In genomic region chr9:107935374-107935773, GRCm38 (mm10) we compare ENCODE assay signal across 8 mouse cellular contexts. TPM values are rescaled to one million over a fixed set of nuclear protein-coding genes. Genes with fewer than 3 reads are reported as not detected.
DNase-seq lines count a peak whose midpoint lies in the region; ATAC-seq and TF ChIP-seq lines count a peak whose summit lies in the region.

Camkv (plus strand) TSS chr9:107935674.

- H3K27me3 ChIP-seq in heart, embryonic 10.5 days (ENCODE audit: insufficient read depth, poor library complexity, severe bottlenecking): peaks cover 63% of the 10 kb centered on the region
- peaks cover 97% of the 10 kb centered on the region for H3K27me3 ChIP-seq in CH12.LX (replicated peaks)
- H3K27me3 ChIP-seq in hindbrain, embryonic 10.5 days (ENCODE audit: insufficient read depth, poor library complexity, severe bottlenecking): peaks cover 52% of the 10 kb centered on the region
- H3K27me3 ChIP-seq in liver, embryonic 11.5 days (replicated peaks; ENCODE audit: control insufficient read depth, insufficient read depth, low read length): peaks cover 45% of the 10 kb centered on the region

- no peak for TF ChIP-seq RAD21 in CH12.LX (IDR thresholded peaks at IDR 0.05; ENCODE audit: low read depth, low read length)

- no peak for ATAC-seq in liver, embryonic 11.5 days (replicated peaks; ENCODE audit: low FRiP score)

- in situ Hi-C loops in CH12.LX (cut with MboI; ENCODE audit: low pct_ligation_motif_present, low pct_unique_long_range_greater_than_20kb, low sequenced_read_pairs): no loop called here

- no peak for TF ChIP-seq CTCF in CH12.LX (conservative IDR thresholded peaks at IDR 0.05 in 1 of 2, IDR thresholded peaks at IDR 0.05 in 1 of 2; ENCODE audit: low read depth in 2 of 2, low read length in 2 of 2)

- no peak for TF ChIP-seq EP300 in CH12.LX (IDR thresholded peaks at IDR 0.05; ENCODE audit: low read length)

- no peaks in the 10 kb centered on the region for H3K79me2 ChIP-seq in CH12.LX (replicated peaks; ENCODE audit: control insufficient read depth, extremely low read depth, insufficient read depth, poor library complexity, severe bottlenecking)

- H3K4me3 ChIP-seq in heart, embryonic 10.5 days: peak within 1 kb of the TSS; percentile 68
- no peak within 1 kb of the TSS for H3K4me3 ChIP-seq in CH12.LX (replicated peaks in 1 of 3; ENCODE audit: low read depth in 2 of 3, low read length in 2 of 3, poor library complexity in 1 of 3)
- peak within 1 kb of the TSS; percentile 69 for H3K4me3 ChIP-seq in hindbrain, embryonic 10.5 days
- peak within 1 kb of the TSS; percentile 50 for H3K4me3 ChIP-seq in liver, embryonic 11.5 days (ENCODE audit: low read depth, low read length)

- DNase-seq in heart, embryonic 10.5 days (ENCODE audit: low spot score): no peak
- DNase-seq in heart, adult 18-20 months: no peak
- no peak for DNase-seq in CH12.LX (ENCODE audit: extremely low read depth)
- DNase-seq in hindbrain, embryonic 10.5 days (ENCODE audit: low spot score): no peak
- no peak for DNase-seq in liver, embryonic 11.5 days (ENCODE audit: low spot score)
- no peak for DNase-seq in yolk sac, embryonic 10.5 days (ENCODE audit: low spot score)
- DNase-seq in kidney, postnatal 10 days: no peak
- no peak for DNase-seq in lung, postnatal 14 days

- no peaks in the 10 kb centered on the region for H3K9me3 ChIP-seq in heart, embryonic 10.5 days
- H3K9me3 ChIP-seq in CH12.LX (replicated peaks; ENCODE audit: low read length): no peaks in the 10 kb centered on the region
- H3K9me3 ChIP-seq in hindbrain, embryonic 10.5 days: no peaks in the 10 kb centered on the region
- H3K9me3 ChIP-seq in liver, embryonic 11.5 days (ENCODE audit: control insufficient read depth, low read length): no peaks in the 10 kb centered on the region

- peak within 1 kb of the TSS; percentile 47 for H3K4me2 ChIP-seq in CH12.LX (ENCODE audit: insufficient read depth, low read depth, poor library complexity, severe bottlenecking)
- H3K4me2 ChIP-seq in liver, embryonic 11.5 days: peak within 1 kb of the TSS; percentile 76

- peak within 1 kb of the TSS; percentile 74 for H3K27ac ChIP-seq in heart, embryonic 10.5 days
- H3K27ac ChIP-seq in CH12.LX (ENCODE audit: insufficient read depth, low read depth): no peak within 1 kb of the TSS
- H3K27ac ChIP-seq in hindbrain, embryonic 10.5 days: peak within 1 kb of the TSS; percentile 87
- H3K27ac ChIP-seq in liver, embryonic 11.5 days (ENCODE audit: low read depth, low read length): no peak within 1 kb of the TSS

- no peak for TF ChIP-seq POLR2A in CH12.LX (IDR thresholded peaks at IDR 0.05; ENCODE audit: low read depth, low read length)

- 11% methylated on average over 3 of the region's 3 CpGs for WGBS in heart, embryonic 10.5 days
- WGBS in hindbrain, embryonic 10.5 days: 6% methylated on average over 3 of the region's 3 CpGs
- WGBS in liver, embryonic 11.5 days: 22% methylated on average over 3 of the region's 3 CpGs

- dilution Hi-C loops in CH12.LX (cut with MboI; ENCODE audit: extremely low pct_ligation_motif_present, extremely low pct_unique_long_range_greater_than_20kb, low sequenced_read_pairs): no loop called here

- no peaks in the 10 kb centered on the region for H3K36me3 ChIP-seq in heart, embryonic 10.5 days
- H3K36me3 ChIP-seq in CH12.LX (replicated peaks in 1 of 2; ENCODE audit: control insufficient read depth in 1 of 2, insufficient read depth in 1 of 2, low read length in 1 of 2): no peaks in the 10 kb centered on the region
- H3K36me3 ChIP-seq in hindbrain, embryonic 10.5 days: no peaks in the 10 kb centered on the region
- no peaks in the 10 kb centered on the region for H3K36me3 ChIP-seq in liver, embryonic 11.5 days (ENCODE audit: control insufficient read depth, insufficient read depth, low read length)

- no peak within 1 kb of the TSS for H3K9ac ChIP-seq in CH12.LX (ENCODE audit: insufficient read depth, low read depth)
- no peak within 1 kb of the TSS for H3K9ac ChIP-seq in liver, embryonic 11.5 days (ENCODE audit: low read depth, low read length)

- peaks cover 14% of the 10 kb centered on the region for H3K4me1 ChIP-seq in heart, embryonic 10.5 days
- H3K4me1 ChIP-seq in CH12.LX (ENCODE audit: control insufficient read depth in 1 of 2, insufficient read depth in 2 of 2): peaks cover 6 to 9% of the 10 kb centered on the region in 2 experiments
- H3K4me1 ChIP-seq in hindbrain, embryonic 10.5 days (replicated peaks): peaks cover 42% of the 10 kb centered on the region
- peaks cover 8% of the 10 kb centered on the region for H3K4me1 ChIP-seq in liver, embryonic 11.5 days (replicated peaks; ENCODE audit: control insufficient read depth, insufficient read depth, low read length)

TF ChIP-seq in CH12.LX, 34 proteins besides CTCF, POLR2A, EP300 and RAD21:
- TF ChIP-seq CHD2 (IDR thresholded peaks at IDR 0.05; ENCODE audit: low read length) (no peak), MAZ (IDR thresholded peaks at IDR 0.05; ENCODE audit: low read depth, low read length) (no peak)

RNA-seq across cellular contexts. Expression of gene Camkv, which starts in this region (rescaled TPM):
- 0.79 and 2.3 TPM in 2 replicates for polyA plus RNA-seq in heart, embryonic 10.5 days (2016; fragmentation: Nextera tagmentation; extraction: Ambion mirVana)
- not detected for total RNA-seq in heart, adult 18-20 months (2021)
- total RNA-seq in CH12.LX (2012; rRNA removed) (not detected in 2 replicates), CH12.LX (2014; rRNA removed) (not detected in 2 replicates)
- polyA plus RNA-seq in CH12.LX (2012; ENCODE audit: insufficient read length, low read depth): not detected in 2 replicates
- polyA plus RNA-seq in hindbrain, embryonic 10.5 days (2016; fragmentation: Nextera tagmentation; extraction: Ambion mirVana): 13.0 and 13.1 TPM in 2 replicates
- polyA plus RNA-seq in liver, embryonic 11.5 days (2014; fragmentation: Nextera tagmentation; extraction: Ambion mirVana): 0.56 and 0.88 TPM in 2 replicates

Comparison
In these comparisons a context has a peak if more than half of its experiments do, and no peak if none do; other contexts are left out.
1. H3K27ac ChIP-seq: peak in heart, embryonic 10.5 days (single experiment) and hindbrain, embryonic 10.5 days (single experiment); none in CH12.LX (single experiment) and liver, embryonic 11.5 days (single experiment).
2. H3K4me3 ChIP-seq: peak in heart, embryonic 10.5 days (single experiment), hindbrain, embryonic 10.5 days (single experiment) and liver, embryonic 11.5 days (single experiment); none in CH12.LX (0 of 3).